Mouse (Mus musculus) gastrocnemius, adult 2 months (tissue): ENCODE measurements at regions not wholly inside any gene's neighbourhood (a gene's known extent, or its start where the extent isn't known, plus 50 kb on each side); places are given as distances from the start of the nearest gene placed in this dataset.

Experiments
- DNase-seq: peaks from one replicate; pipeline ENCODE4 v3.0.0; 2022
- H3K27ac ChIP-seq: fragments of 200-600 bp; 2 replicates; pipeline ENCODE4 v1.8.1; 2022; ENCODE audit warnings: mild to moderate bottlenecking
- H3K4me3 ChIP-seq: fragments of 200-600 bp; 2 replicates; pipeline ENCODE4 v1.8.1; 2022; ENCODE audit warnings: mild to moderate bottlenecking, moderate library complexity
- CTCF ChIP-seq: fragments of 200-600 bp; IDR thresholded peaks from 2 replicates; pipeline ENCODE4 v1.8.1; 2022; ENCODE audit warnings: antibody characterized with exemption, mild to moderate bottlenecking, moderate library complexity
- intact Hi-C: fragments of 180-260 bp; cut with DNase I; formaldehyde crosslinking; loops from one replicate; pipeline ENCODE4 v1.15.1; 2025

GRCm38 (mm10) chr10:108067723-108068122, 94.3 kb upstream of the Ppp1r12a start:
- intact Hi-C loops: no loop called here
- no peak for TF ChIP-seq CTCF

GRCm38 (mm10) chr10:108066241-108066640, 95.8 kb upstream of the Ppp1r12a start:
- Histone ChIP-seq H3K27ac (no peak overlapping the region), H3K4me3 (no peak overlapping the region)
- no peak for TF ChIP-seq CTCF
- intact Hi-C loops: no loop called here
- no peak for DNase-seq

More at GRCm38 (mm10) chr10:108067723-108068122, 94.3 kb upstream of the Ppp1r12a start:
- Histone ChIP-seq H3K4me3 (no peak overlapping the region), H3K27ac (no peak overlapping the region)
- DNase-seq: no peak

GRCm38 (mm10) chr10:108061813-108062435, 100.1 kb upstream of the Ppp1r12a start:
- peak; percentile 26 for DNase-seq
- intact Hi-C loops: no loop called here
- no peak overlapping the region for H3K4me3 ChIP-seq
- H3K27ac ChIP-seq: no peak overlapping the region
- TF ChIP-seq CTCF: no peak

DNA sequence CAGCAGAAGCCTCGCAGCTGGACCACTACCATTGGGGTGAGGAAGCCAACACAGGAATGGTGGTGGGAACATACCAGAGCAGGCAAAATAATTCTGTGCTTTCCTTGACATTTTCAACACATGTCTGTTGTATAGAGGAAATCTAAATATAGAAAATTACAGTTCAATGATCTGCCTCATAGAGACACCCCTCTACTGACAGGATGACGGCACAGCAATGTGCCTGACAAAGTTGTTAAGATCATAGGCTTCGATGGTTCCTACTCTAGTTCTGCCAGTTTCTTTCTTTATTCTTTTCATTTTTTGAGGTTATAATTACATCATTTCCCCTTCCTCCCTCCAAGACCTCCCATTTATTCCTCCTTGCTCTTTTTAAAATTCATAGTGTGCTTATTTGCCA, 101.4 kb upstream of the Ppp1r12a start:
- no peak for TF ChIP-seq CTCF
- Histone ChIP-seq H3K4me3 (no peak overlapping the region), H3K27ac (no peak overlapping the region)
- intact Hi-C loops: no loop called here
- no peak for DNase-seq

GRCm38 (mm10) chr10:108051637-108052036, 110.4 kb upstream of the Ppp1r12a start:
- Histone ChIP-seq H3K27ac (no peak overlapping the region), H3K4me3 (no peak overlapping the region)
- TF ChIP-seq CTCF: no peak
- DNase-seq: no peak
- intact Hi-C loops: no loop called here

DNA sequence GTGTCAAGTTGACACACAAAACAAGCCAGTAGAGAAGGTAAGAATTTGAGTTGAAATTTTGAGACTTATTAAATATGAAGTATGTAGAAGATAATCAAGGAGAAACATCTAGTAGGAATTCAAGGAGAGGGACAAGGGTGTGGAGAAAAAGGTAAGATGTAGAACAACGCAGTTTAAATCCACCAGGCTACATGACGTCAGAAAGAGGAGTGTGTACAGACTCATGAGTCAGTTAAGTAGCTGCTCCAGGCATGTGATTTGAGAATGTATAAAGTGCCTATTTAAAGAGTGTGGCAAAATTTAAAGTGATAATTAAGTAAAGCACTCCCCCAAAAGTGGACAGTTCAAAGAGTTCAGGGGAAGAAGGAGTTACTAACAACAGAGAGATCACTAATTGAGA, 113.6 kb upstream of the Ppp1r12a start:
- H3K4me3 ChIP-seq: no peak overlapping the region
- no peak overlapping the region for H3K27ac ChIP-seq
- intact Hi-C loops: no loop called here
- TF ChIP-seq CTCF: no peak
- DNase-seq: no peak

DNA sequence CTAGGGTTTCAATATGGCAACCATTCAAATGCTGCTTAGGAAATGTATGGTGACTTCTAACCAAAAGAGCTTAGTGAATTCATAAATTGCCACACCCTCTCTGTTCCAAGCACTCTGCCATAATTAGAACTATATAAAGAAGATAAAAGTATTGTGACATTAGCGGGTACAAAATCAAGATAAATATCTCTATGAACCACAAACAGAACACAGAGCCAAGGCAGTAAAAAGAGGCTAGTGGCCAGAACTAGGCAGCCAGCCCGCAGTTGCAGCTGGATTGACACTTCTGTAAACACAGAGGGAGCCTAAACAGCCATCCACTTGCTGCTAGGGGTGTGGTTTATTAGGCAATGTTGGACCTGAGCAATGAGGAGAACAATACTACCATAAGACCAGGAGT, 118.5 kb upstream of the Ppp1r12a start:
- no peak for DNase-seq
- TF ChIP-seq CTCF: no peak
- Histone ChIP-seq H3K27ac (no peak overlapping the region), H3K4me3 (no peak overlapping the region)
- intact Hi-C loops: no loop called here

GRCm38 (mm10) chr10:108040027-108040426, 122.0 kb upstream of the Ppp1r12a start:
- TF ChIP-seq CTCF: no peak
- no peak for DNase-seq
- intact Hi-C loops: no loop called here
- no peak overlapping the region for H3K4me3 ChIP-seq
- H3K27ac ChIP-seq: no peak overlapping the region

- TF ChIP-seq CTCF: no peak
- no peak for DNase-seq
- intact Hi-C loops: no loop called here
- no peak overlapping the region for H3K27ac ChIP-seq
- H3K4me3 ChIP-seq: no peak overlapping the region
These were observed 124.7 kb upstream of the Otogl start for GRCm38 (mm10) chr10:108036486-108037109.

DNA sequence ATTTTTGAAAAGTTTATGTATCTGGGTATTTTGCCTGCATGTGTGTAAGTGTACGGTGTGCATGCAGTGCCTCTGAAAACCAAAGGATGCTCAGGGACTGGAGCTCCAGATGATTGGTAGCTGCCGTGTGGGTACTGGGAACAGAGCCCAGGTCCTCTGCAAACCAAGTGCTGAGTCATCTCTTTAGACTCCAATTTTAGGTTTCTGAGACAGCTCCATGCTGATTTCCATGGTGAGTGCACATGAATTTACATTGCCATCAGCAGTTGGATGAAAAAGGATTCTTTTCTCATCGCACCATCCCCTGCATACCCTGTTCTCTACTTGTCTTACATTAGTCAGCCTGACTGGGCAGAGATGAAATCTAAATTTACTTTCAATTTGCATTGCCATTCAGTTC, 122.1 kb upstream of the Otogl start:
- Histone ChIP-seq H3K27ac (no peak overlapping the region), H3K4me3 (no peak overlapping the region)
- intact Hi-C loops: no loop called here
- no peak for DNase-seq
- no peak for TF ChIP-seq CTCF

DNA sequence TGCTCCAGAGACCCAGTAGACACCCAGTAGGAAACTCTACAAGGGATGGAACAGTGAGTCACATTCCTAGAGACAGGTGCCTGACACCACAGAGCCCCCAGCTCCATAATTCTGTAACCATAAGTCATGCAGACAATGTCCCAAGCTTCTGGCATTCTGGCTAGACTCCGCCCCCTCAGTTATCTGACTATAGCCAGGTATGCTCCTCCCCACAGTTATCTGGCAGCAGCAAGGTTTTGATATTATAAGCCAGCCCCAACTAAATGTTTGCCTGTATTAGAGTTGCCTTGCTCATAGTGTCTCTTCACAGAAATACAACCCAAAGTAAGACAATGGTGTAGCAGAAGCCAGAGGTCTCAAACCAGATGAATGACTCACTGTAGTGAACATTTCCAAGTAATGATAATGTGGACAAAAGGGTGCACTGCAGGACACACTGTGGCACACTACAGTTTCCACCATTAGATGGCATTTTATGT, 121.4 kb upstream of the Otogl start:
- no peak overlapping the region for H3K27ac ChIP-seq
- no peak for DNase-seq
- no peak overlapping the region for H3K4me3 ChIP-seq
- intact Hi-C loops: no loop called here
- TF ChIP-seq CTCF: no peak

DNA sequence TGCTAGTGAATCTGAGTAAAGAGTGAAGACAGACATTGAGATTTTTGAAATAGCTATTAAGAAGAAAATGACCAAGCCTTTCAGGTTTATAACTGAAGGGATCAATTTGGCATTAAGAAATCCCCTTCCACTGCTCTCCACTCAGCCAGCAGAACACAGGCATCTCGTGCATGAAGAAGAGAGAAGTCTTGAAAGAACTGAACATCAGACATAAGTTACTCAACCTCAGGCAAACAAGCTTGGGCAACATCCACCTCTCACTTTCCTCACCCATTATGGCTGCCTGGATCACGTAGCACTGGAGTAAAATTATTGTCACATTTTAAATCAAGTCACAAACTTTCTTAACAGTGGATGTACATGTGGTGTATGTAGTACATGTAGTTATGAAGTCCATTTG, 115.6 kb upstream of the Otogl start:
- DNase-seq: no peak
- Histone ChIP-seq H3K27ac (no peak overlapping the region), H3K4me3 (no peak overlapping the region)
- intact Hi-C loops: no loop called here
- no peak for TF ChIP-seq CTCF

GRCm38 (mm10) chr10:108024227-108024626, 112.3 kb upstream of the Otogl start:
- no peak for TF ChIP-seq CTCF
- H3K27ac ChIP-seq: no peak overlapping the region
- no peak for DNase-seq
- intact Hi-C loops: no loop called here
- no peak overlapping the region for H3K4me3 ChIP-seq

DNA sequence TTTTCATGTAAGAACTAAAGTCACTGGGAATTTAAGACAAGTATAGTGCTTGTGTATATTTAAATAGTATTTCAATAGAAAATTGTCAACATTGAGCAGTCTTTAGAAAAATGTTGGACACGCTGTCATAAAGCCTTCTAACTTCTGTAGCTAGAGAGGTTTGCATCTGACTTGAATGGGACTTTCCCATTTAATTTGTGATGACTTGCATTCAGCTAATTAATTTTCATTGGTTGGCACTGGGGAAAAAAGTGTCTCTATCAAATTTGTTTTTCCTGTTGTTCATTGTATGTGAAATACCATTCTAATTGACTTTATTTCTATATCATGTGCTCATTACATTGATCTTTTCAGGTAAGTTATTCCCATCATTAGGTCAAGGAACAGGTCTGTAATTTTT, 104.6 kb upstream of the Otogl start:
- Histone ChIP-seq H3K4me3 (no peak overlapping the region), H3K27ac (no peak overlapping the region)
- intact Hi-C loops: no loop called here
- no peak for DNase-seq
- no peak for TF ChIP-seq CTCF
